Mouse (Mus musculus): ENCODE results near the gene Calm1.
A peak's percentile ranks its signal among the peaks of the same experiment; 100 is the strongest.
"Not testable (repeated sequence)": the region's sequence is repeated elsewhere in the genome, so short reads cannot be mapped to it uniquely, and the experiment has no call there.

Gene Calm1

DNA sequence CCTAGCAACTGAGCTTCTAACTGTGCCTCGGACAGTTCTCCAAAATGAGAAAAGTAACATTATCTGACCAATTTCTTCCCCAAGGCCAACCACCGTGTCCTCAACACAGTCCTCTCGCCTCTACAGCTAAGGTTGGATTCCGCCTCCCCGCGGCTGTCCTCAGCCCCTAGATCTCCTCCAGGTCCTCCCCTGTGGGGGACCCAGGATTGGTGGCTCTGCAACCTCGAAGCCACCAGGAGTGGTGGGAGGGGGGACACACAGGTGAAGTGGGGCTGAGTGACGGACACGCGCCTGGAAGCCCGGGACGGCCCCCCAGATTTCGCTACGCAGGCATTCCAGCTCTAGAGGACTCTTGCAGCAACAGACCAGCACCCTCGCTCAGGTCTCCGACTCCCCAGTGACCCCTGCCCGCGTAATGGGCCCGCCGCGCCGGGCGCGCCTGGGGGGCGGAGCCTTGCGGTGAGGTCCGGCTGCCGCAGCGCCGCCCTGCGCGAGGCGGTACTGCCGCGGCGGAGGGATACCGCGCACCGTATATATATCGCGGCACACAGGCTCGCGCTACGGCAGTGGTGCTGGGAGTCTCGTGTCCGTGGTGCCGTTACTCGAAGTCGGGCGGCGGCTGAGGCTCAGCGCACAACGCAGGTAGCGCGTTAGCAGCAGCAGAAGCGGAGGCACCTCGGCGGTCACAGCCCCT, at the start of gene Calm1:
Gene Calm1, plus strand, starts transcription at position 469 of the 694 bp plus-strand sequence.
- DNase-seq (ENCODE audit: low spot score): peak; percentile 93

DNA sequence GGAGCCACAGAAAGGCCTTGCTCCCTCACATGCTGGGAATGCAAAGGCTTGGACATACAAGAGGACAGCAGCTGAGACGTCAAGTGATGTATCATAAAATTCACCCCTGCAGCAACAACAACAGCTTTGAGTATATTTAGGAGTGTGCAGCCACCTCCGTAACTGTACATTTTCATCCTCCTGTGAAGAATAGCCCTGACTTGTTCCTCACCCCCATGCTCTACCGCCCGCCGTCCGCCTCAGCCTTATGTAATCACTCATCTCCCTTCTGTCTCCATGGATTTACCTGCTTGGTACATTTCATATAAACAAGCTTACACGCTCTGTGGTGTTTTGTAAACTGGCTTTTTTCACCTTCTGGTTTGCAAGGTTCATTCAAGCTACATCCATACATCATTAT, 46.8 kb upstream of the Calm1 start:
- DNase-seq (ENCODE audit: low spot score): no peak

DNA sequence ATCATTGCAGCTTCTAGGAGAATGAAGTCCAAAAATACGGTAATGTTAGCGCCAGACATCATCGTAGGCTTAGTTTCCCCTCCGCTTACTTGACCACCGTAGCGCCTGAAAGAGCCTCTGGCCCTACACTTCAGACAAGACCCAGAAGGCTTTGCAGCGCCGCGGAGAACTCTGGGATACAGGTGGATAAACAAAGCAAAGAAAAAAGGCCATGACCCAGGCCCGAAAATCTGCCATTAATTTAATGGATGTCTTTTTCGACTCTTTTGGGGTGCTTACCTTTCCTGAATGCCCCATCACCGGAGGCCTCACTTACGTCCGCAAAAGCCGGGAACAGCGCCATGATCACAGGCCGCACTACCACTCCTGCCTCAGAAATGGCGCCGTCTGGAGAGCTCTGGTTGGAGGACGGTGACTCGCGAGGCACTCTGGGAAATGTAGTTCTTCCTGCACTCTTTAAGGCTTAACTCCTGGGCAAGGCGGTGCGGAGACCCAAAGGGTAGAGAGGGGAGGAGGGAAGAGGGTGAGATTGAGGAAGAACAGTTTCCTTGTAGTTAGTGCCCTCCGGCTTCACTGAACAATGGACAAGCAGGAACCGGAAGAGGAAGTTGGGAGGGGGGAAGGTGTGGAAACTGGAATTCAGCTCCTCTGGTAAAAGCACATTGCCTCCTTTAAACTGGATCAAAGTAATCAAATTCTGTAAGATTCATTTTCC, 39.8 kb upstream of the Calm1 start, which contains the start of gene Nrde2:
Gene Nrde2, minus strand, starts transcription at position 393 of the 715 bp plus-strand sequence.
- peak; percentile 86 for DNase-seq (ENCODE audit: low spot score)

DNA sequence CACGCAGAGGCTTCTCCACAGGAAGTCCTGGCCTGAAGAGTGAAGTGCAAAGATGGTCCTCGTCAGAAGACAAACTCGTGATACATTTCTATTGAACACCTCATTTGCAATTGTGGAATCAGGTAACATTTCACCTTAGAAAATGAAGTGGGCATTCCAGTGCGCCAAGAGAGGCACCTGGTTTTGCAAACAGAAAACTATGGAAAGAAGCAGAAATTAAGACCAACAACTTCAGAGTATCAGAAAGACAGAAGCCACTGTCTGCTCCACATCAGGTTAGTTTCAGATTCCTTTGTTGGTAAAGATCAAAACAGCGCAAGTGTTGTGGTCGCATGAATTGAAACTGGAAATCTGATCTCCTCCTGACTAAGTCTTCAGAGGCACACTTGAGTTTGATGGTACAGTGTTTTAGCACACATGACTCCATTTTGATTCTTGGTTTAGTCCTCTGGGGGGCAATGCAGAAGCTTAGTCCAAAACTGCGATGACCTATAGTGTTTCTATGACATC, 34.2 kb upstream of the Calm1 start:
- DNase-seq (ENCODE audit: low spot score): no peak

DNA sequence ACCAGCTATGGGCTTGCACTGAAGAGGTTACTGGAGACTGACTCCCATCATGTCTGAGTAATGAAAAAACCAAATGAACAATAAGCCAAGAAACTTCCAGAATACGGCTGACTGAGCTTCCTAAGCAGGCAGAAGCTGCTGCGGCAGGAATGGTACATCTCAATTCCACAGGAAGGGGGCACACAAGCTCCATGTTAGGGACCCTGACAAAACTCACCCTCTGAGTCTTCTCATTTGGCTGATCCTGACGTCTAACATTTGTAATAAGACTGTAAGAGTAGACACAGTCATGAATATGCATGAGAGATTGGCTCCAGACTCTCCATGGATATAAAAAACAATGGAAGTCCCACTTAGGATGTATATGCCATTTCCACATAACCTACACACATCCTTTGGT, 33.1 kb upstream of the Calm1 start:
- DNase-seq (ENCODE audit: low spot score): peak; percentile 81

DNA sequence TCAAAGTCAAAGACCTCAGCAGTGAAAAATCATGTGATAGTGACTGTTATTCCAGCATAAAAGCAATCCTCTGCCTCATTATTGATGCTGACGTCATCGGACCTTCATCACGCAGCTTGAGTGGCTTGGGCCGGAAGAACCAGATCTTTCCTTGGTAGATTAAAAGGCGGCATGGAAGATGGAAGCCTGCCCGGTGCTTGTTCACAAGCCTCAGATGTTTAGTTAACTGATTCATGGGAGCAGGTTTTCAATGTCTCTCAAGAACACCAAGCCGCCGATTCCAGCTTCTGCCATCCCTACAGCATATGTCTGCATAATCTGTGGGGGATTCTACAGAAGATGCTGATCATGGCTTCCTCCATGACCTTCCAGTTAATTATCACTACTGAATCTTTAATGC, 32.3 kb upstream of the Calm1 start:
- DNase-seq (ENCODE audit: low spot score): peak; percentile 43

DNA sequence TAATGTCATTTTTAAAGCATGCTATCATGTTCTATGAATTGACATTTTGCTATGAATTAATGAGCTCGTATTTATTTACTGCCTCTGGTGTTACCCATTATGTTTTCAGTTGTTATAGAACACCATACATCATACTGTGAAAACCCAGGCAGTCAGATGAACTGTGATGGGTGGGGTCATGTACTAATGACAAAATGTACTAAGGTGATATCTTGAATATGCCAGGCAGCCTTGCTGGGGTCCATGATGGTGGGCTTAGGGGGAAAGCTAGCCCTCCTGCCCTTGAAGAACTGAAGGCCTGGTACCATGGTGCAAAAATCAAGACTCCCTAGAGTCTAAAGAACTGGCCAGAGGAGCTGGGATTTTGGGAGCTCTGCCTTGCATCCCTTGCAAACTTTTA, 31.7 kb upstream of the Calm1 start:
- no peak for DNase-seq (ENCODE audit: low spot score)

DNA sequence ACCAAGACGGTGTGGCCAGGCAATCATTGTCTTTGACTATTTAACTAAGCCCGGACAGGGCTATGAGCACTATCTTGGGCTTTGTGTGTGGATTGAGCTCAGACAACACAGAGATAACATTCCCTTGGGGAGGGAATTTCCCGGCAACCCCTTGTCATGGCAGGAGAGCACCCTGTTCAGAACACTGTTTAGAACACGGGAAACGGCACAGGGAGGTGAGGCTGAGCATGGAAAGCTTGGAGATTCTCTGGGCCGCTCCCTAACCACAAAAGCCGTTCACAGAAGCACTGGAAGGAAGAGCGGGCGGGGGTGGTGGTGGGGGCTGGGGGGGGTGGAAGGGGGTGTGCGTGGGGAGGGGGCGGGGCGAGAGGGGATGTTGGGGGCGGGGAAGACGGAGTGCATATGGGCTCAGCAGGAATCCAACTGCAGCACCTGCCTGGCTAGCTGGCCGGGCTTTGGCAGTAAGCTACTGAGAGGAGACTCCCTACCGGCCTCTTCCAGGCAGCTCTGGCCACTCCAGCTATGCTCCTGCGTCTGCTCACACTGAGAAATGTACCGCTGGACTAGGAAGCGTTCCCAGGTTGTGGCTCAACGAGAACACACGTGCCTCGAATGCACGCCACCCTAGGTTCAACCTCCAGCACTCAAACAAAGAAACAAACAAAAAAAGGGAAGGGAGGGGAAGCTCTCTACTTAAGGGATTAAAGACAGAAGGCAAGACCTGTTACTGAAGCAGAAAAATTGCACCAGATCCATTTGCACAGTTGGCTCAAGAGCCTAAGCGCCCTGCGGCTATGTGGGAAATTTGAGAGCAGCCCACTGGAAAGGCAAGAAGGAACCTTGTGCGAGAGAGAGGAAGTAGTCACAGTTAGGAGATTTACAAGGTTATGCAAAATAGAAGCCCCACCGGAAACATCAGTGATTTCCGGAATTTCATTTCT, 31.0 kb upstream of the Calm1 start:
- peak; percentile 32 for DNase-seq (ENCODE audit: low spot score)

DNA sequence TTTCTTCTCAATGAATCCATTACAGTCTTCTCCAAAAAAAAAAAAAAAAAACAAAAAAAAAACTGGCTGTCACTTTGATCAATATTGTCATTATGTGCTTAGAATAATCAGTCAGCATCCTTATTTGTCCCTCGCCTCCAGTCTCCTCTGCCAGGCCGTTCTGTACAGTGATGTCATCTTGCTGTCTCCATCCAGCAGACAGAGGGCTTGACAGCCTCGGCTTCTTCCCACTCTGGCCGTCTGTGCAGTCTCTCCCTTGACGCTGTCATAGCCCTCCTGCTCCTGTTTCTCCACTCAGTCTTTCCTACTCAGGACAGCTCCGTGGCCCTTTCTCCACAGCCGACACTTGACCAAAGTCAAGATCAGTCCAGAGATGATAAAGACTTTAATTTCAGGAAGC, 26.8 kb upstream of the Calm1 start:
- DNase-seq (ENCODE audit: low spot score): peak; percentile 9

DNA sequence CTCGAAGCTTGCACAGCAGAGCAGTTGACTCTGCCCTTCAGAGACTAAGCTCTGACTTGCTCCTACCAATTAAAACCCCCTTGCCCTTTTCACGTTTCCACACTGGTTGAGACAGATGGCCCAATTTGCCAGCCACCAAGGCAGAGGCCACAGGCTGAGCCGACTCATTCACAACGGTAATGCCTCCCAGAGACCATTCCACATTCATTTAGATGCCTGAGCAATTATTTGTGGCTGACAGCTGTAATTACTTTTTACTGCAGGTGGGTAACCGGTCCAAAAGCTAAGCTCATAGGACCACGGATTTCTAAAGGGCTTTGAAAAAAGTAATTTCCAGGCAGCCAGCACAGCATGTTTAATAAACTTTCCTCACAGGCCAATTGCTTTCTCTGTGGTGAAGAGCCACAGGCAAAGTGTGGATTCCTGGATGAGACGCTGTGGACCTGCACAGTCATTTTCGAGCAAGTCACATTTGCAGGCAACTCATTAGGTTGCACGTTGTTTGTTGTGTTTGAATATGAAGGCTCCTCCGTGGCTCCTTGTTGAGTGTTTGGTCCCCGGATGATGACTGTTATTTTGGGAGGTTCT, 22.7 kb upstream of the Calm1 start:
- DNase-seq (ENCODE audit: low spot score): no peak

DNA sequence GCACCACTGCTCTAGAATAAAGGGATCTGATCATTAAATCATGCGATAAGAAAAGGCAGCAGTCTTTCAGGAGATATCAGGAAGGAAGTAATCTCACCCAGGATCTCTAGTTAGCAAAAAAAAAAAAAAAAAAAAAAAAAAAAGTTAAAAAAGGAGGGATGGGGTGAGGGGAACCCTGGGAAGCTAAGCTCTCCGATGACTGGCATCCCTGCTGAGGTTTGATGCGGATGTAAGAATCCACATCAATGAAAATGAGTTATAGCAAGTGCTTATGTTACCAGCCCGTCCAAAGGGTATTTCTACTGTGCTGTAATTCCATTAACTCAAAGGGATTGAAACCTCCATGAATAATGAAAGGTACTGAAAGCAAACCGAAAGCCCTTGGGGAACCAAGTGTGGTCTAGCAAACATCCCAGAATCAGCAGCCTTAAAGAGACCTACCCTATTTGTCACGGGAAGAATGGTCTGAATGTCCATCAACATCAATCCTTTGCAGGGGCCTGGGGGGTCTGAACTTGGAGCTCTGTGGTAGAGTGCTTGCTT, 20.3 kb upstream of the Calm1 start:
- DNase-seq (ENCODE audit: low spot score): no peak

DNA sequence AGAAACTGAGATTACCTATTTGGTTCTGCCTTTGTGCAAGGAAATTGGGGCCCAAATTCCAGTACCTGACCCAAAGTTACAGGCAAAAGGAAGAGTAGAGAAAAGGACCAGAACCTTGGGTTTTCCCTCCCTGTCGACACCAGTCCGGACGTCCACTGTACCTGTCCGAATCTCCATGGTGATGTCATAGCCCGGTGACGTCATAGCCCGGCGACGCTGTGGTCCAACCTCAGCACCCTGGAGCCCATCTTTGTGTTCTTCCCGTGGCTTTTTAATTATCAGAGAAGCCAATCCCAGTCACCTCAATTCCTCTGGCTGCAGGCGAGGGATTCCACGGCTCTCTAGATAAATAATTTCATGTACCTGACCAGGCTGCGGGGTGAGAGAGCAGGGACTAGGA, 18.4 kb upstream of the Calm1 start:
- DNase-seq (ENCODE audit: low spot score): no peak

DNA sequence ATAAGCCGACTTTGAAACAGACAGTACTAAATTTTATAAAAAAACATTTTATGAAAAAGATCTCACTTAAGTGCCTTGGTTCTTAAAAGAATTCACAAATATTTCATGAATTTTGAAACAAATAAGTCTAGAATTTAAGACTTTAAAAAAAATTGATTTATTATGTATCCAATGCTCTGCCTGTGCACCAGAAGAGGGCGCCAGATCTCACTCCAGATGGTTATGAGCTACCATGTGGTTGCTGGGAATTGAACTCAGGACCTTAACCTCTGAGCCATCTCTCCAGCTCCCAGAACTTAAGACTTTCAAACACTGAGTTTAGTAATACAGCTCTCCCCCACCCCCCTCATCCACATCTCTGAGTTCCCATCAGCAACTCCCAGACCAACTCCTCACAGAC, 16.6 kb upstream of the Calm1 start:
- DNase-seq (ENCODE audit: low spot score): no peak

DNA sequence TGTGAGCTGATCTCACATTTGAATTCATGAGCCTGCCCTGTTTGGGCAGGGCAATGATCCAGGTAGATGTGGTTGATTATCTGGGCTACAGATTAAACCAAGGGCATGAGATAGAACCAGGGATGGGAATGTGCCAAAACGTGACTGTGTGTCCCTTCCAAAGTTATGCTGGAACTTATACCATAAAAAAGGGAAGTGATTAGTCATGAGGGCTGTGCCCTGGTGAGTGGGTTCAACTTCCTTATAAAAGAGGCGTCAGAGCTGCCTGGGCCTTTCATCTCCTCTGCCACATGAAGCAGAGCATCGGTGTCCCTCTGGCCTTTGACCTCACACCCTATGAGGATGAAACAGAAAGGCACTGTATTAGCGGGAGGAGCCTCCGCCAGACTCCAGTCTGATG, 15.3 kb upstream of the Calm1 start:
- no peak for DNase-seq (ENCODE audit: low spot score)

DNA sequence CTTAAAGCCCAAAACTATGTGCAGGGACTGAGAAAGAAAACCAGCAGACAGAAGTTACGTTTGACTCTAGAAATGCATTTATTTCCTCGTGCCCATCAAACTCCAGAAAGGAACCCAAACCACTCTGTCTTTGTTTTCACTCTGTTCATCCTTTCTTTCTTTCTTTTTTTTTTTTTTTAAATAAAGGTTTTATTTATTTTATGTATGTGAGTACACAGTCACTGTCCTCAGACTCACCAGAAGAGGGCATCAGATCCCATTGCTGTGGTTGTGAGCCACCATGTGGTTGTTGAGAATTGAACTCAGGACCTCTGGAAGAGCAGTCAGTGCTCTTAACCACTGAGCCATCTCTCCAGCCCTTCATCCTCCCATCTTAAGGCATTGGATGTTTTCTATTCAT, 14.3 kb upstream of the Calm1 start:
- not testable (repeated sequence) for DNase-seq (ENCODE audit: low spot score)

DNA sequence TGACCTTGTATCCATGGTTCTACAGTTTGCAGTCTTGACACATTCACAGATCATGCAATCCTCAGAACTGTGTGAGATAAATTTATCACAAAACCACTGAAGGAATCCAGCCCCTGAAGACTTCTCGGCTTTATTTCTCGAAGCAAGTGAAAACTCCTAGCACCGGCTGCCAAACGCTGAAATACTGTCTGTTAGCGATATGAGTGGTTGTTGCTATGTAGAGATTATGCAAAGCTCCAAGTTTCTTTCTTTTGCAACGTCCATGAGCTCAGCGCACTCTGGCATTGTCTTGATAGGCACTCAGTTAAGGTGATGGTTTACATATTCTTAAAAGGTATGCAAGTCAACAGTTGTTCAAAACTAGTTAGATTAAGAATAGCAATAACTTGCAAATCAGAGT, 13.3 kb upstream of the Calm1 start:
- no peak for DNase-seq (ENCODE audit: low spot score)

DNA sequence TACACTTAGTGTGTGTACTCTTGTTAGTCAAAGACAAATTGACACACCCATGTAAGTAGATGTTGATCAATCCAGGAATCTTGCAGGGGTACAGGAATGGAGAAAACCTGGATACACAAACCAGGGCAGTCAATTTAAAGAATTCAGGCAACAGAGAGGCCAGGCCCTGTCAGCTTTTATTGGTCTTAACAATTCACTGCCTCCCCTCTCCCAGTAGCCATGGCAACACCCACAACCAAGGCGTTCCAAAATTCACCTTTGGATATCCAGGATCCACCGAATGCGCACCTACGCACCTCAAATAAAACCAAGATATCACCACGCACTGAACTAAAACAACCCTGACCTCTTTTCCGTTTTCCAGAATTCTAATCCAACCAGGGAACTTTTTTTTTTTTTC, 12.9 kb upstream of the Calm1 start:
- DNase-seq (ENCODE audit: low spot score): peak; percentile 59

DNA sequence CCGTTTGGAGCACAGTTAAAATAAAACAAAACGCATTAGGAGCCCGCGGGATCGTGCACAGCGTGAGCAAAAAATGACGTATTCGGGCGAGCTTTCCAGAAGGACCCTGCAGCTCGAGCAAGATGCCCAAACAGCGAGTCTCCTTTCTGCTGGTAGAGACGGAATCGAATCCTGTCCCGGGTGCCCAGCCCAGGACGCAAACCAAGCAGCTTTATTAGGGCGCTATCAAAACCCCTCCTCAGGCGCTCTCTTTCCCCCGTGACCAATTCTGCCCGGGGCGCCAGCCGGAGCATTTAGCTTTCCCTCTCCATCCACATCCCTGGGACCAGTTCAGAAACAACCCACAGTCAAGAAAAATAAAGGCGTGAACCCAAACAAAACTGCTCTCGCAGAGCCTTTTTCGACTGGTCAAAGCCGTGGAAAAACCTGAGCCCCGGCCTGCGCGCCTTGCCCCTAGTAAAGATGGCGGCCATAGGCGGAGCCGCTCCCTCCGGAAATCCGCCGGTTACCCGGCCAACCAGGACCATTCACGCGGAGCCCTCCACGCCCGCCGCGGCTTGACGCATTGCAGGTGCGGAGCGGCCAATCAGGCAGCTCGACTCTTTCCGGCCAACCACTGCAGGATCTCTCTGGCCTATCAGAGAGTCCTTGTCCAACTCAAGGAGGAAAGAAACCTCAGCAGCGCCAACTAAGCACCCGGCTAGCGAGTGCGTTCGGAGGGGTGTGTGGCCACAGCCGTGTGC, 12.1 kb upstream of the Calm1 start:
- peak; percentile 97 for DNase-seq (ENCODE audit: low spot score)

DNA sequence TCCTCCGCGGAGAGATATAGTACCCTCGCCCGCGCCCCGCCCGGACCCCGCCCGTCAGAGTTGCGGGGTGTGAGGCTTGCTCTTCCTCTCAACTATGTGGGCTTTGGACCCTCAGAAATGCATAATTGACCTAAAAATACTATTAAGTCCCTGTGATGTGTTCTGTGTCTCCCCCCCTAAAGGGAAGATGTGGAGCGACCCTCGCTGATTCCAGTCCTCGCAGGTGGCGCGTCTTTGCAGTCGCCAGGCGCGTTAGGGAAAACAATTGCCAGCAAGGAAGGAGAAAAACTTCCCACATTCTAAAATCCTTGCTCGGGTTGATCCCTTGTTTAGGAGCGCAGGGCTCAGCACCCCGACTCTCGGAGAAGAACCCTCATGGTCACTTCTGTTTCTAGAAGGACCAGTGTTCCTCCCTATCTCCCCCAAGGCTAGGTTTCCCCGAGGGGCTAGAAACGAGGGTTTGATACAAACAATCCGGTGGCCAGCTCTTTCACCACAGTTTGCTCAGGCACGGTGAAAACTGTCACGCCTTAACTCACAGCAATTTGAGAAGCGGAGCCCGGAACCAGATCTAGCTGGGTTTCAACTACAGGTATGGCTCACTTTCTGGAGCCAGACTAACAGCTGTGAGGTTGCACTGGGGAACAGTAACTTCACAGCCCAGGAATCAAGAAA, 11.3 kb upstream of the Calm1 start:
- DNase-seq (ENCODE audit: low spot score): no peak

DNA sequence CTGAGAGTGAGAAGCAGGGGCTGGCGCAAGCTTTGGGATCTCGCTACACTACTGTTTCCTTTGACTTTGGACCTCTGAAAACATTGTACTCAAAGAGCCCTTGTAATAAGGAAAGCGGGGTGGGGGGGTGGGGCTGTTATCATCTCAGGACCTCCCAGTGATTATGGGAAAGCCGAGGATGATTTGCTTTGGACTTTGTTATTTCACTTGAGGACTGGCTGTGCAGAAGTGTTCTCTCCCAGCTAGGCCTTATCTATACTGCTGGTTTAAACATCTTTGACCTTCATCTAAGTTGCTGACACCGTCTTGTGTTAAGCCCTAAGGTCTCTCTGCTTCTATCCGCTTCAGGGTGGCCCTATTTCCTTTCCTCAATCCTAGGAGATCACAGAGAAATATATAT, 8.4 kb upstream of the Calm1 start:
- no peak for DNase-seq (ENCODE audit: low spot score)
